Mouse (Mus musculus) bone marrow, adult 2 months (tissue): ENCODE results near the gene Tespa1.

Experiments
- CTCF ChIP-seq: fragments of 200-500 bp; IDR thresholded peaks from 2 replicates; pipeline ENCODE4 v1.5.1; 2011; ENCODE audit warnings: low read length, control low read depth; ENCODE audit not compliant: control insufficient read depth, insufficient read depth
- POLR2A ChIP-seq: fragments of 200-500 bp; IDR thresholded peaks from 2 replicates; pipeline ENCODE4 v1.6.1; 2011; ENCODE audit warnings: low read depth, mild to moderate bottlenecking, control low read depth, low read length, borderline replicate concordance; ENCODE audit not compliant: control insufficient read depth

- TF ChIP-seq CTCF: no peak
- TF ChIP-seq POLR2A: no peak
Measured at GRCm38 (mm10) chr10:130370005-130370682, 47.5 kb downstream of the Tespa1 start.
